Mouse (Mus musculus) heart, postnatal 0 days (tissue): ENCODE results near the gene Ttc8.

Source experiments
- CTCF ChIP-seq: IDR thresholded peaks from 2 replicates; pipeline ENCODE4 v1.5.1; 2016; ENCODE audit warnings: antibody characterized with exemption, control low read depth, low read depth
- EP300 ChIP-seq: IDR thresholded peaks from 2 replicates; pipeline ENCODE4 v1.6.1; 2016; ENCODE audit warnings: antibody characterized with exemption, low read depth

DNA sequence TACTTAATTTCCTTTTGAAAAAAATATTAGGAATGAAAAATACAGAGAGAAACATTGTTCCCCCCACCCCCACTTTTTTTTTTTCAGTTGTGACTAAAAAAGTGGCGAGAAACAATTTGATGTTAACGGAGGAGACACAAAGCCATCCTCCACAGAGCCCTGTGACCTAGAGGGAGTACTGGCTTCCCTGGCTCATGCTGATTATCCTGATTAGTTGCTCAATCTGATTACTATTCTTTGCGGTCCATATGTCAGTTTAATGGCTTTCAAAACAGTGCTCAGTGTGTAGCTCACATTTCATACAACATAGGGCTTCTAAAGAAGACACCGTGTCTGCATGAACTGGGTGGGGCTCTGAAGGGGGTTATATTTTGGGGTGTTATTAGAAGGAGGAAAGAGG is 12.1 kb downstream of the Ttc8 start:
- no peak for TF ChIP-seq CTCF
- no peak for TF ChIP-seq EP300
